Mouse (Mus musculus) adrenal gland, postnatal 36 days (tissue): ENCODE results near the gene Vps13d. TPM values are rescaled to one million over a fixed set of nuclear protein-coding genes. Genes with fewer than 3 reads are reported as not detected.
A peak's percentile ranks its signal among the peaks of the same experiment; 100 is the strongest.

ENCODE experiments used
- DNase-seq, 2 experiments: peaks; one replicate each; pipeline ENCODE4 v3.0.0; 2021; ENCODE audit warnings: mixed read lengths in 1 of 2
- total RNA-seq, 2 experiments: library from RNA; stranded (reverse); gene quantifications; 2 replicates each; pipeline ENCODE4 v1.2.3; 2021

Gene Vps13d
- total RNA-seq, 2 experiments from 2014 or later, result 59.1 to 83.2 TPM

DNA sequence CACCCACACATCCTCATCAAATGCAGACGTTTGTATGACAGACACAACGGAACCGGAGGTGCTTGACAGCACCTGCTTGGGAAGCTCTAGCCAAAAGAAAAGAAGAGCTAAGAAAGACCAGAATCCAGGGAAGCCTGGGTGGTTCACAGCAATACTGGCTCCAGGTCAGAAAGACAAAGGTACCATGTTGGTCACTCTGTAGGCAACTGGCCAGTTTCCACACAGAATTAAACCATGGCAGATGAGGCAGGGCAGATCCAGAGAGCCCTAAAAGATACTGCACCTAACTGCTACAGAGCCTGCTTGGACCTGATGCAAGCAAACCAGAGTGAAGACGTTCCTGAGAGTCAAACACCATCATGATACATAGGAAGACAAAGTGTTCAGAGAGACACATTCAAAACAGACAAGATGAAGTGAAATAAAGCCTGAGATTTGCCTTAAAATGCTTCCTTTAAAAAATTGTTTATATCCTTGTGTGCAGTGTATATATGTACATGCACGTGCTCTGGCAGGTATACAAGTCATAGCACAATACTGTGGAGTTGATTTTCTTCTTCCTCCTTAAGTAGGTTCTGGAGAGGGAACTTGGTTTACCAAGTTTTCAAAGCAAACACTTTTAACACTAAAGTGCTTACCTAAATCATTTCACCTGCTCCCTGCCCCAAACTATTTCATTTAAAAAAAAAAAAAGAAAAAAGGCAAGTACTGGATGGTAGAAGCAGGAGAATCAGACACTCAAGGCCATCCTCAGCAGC lies 44.3 kb downstream of the Vps13d start:
- DNase-seq, result no peak

DNA sequence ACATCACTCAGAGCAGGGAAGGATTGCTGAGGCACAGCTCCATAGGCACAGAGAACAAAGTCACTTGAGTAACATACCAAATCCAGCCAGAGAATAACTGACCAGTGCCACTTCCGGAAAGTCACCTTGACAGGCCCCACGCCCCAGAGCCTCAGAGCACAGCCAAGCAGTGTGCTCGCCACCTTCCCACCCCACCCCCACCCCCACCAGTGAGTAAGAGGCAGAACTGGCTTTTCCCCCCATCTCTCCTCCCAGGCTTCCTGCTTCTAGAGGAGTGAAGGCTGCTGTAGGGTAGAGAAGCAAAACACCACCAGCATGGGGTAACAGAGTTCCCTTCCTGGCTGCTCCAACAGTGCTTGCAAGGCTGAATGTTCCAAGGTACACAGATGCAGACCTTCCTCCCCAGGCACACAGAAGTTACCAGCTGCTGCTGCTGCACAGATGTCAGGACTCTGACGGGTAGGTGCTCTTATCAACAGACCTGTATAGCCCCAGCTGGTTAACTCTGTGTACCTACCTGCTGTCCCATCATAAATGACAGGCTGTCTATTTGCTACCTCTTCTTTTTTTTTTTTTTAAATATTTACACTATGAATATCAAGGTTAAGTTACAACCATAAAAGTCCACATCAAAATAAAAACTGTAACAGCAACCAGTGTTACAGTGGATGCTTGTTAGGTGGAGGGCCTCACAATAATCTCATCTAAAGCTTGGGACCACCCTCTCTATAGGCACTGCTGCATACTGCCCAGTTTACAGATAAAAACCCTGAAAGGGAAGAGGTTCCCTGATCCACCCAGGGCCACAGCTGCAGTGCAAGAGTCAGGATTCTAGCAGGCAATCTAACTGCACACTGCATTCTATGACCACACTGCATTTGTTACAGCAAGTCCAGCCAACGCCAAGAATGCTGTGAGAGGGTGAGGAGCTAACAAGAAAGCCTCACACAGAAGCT lies 47.5 kb downstream of the Vps13d start:
- no peak for DNase-seq

DNA sequence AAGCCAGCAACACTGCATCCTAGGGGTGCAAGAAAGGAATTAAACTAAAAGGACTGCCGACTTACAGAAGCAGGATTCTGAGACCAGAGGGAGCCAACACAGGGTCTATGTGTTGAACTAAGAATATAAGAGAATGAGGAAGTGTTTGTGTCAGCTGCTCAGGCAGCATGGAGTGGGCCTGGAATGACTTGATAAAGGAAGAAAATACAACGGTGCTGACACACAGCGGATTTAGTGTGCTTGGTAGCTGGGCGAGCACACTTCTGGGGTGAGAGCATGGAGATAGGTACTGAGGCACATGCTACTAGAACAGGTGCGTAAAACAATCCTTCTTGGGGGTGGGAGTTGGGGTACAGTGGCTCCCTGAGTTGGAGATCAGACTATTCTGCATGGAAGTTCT lies 51.3 kb downstream of the Vps13d start:
- no peak for DNase-seq

DNA sequence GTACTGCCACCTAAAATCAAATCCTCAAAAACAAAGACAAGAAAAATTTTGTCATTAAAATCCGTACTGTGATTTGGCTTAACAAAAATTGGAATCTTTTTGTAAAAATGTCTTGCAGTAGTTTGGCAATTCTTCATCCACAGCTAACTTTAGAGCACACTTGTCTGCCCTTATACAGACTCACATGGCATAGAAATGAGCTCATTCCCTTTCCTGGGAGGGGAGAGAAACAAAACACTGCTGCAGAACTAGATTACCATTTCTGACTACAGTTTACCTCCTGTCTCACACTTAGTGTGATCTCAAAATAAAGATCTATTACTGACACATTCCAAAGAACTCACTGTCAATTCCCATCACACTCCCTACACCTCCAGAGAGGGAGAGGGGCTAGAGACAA lies 58.1 kb downstream of the Vps13d start:
- no peak for DNase-seq

DNA sequence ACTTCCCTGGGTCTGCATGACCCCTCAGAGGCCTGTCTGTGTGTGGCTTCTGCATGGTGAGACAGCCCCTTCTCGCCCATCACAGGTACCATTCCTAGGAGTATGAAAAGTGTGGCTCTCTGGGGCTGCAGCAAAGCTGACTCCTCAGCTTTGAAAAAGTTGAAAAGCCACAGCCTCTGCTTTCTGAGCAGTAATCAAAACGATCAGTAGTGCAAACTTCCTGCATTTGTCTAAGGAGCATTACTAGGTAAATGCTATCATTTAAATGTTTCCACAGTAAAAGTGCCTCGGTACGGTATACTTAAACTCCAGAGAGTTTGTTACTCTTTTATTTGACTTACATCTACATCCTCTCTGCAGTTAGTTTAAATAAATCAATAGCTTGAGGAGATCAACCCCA lies 59.3 kb downstream of the Vps13d start:
- no peak for DNase-seq

DNA sequence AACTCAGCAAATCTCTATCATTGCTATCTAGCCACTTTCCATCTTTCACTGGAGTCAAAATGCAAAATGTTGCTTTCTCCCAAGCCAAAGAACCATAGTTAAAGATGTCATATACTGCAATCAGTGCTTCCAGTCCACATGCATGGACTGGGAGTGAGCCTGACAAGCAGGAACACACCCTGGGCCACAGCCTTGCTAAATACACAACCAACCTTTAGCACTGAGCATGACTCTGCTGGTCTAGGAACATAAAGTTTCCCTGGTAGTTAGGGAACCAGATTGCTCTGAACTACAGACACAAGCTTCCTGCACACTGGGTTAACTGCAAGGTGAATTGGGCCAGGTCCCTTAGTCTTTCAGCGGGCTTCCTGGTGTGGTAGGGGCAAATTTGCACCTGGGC lies 64.0 kb downstream of the Vps13d start:
- DNase-seq, result no peak

DNA sequence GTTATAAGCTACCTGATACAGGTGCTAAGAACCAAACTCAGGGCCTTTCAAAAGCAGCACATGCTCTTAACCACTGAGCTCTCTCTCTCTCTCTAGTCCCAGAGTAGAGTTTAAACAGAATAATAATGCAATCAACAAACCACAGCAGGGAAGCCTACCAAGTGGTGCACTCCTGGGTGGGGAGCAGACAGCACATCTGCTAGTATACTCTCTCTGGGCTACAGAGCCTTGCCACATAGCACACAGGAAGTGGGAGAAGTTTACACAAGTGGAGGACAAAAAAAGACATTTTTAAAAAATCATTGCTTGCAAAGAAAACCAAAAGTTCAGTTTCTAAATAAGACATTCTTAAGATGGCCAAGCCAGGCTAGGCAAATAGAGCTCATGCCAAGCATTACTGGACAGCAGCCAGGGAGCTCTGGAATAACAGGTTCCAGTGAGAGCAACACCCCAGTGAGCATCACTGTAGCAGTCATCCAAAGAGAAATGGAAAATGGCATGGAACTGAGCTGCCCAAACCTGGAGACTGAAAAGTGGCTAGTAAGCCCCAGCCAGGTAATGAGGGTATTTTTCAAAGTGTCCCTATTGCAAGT lies 64.8 kb downstream of the Vps13d start:
- peak; percentile 15 to 57 for DNase-seq

DNA sequence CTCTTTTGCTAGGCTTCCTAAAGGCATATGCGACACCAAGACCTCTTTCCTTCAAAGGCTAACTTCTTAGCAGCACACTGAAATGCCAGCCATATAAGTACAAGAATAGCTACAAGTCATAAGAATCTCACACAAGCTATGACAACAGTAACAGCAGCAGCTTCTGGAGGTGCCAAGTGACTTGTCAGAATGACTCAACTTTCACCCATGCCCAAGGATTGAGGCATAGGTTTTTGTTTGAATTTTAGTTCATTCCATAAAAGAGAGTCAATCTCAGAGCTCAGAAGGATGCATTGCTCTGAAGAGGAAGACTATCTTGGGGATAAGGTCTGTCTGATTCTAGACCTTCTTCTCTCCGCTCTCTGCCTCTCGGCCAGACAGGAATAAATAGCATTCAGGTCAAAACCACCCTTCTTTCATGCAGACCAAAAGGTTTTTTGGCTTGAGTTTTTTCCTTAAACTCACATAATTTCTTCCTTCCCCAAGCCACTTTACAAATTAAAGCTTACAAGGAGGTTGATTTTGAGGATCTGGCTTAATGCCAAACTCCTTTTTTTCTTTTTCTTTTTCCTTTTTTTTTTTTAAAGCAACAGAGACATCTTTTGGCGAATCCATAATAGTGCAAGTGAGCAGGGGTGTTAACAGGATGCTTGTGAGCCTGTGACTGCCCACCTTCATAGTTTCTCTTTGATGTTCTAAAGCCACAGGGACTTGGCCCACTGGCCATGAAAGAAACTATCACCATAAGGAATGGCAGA lies 69.2 kb downstream of the Vps13d start:
- DNase-seq, result no peak

DNA sequence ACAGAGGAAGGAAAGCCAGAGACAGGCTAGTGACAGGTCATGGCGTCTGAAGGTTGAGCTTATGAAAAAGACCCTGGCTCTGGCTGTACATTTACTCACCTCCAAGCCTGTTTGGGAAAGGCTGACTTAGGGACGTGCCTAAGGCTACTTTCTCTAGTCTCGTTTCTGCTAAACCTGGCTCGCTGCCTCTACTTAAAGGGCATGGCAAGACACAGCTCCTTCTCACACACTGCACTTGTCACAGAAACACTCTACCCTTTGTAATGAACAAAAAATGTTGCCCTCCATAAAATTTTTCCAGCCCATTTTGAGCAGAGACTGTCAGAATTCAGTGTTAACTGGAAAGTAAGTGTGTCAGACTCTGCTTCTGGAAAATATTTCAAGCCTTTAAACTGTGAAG lies 70.4 kb downstream of the Vps13d start:
- DNase-seq, result no peak

DNA sequence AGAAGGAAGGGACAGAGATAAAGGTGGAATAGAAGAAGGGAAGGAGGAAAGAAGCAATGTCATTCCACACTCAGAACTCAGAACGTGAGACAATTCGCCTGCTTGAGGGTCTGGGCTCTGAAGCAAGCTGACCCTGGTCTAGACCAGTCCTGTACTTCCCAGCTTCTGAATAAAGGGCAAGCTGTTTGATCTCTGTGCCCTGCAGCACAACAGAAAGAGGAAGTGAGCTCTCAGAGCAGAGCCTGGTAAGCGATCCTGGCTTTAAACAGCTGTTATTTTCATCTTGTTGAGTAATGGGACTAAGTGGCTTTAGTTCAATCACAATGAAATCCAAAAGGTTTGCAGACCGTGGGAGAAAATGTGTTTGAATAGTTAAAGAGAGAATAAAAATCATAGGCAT lies 83.2 kb downstream of the Vps13d start:
- no peak for DNase-seq

DNA sequence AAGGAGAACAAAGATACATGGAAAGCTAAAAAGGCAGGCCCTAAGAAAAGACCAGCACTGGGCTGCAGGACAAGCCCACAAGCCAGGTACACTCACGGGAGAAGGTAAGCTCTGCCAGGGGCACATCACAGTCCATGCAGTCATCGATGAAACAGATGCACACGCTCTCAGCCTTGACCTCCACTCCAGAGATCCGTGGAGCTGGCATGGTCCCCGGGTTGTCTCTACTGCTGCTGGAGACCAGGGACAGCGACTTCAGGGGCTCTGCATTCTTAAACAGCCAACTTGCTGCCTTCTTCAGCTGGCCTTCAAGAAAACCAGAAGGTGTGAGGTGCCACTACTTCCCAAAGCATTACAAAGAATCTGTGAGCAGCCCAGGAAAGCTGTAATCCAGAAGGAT lies 84.1 kb downstream of the Vps13d start:
- peak; percentile 25 to 54 for DNase-seq

DNA sequence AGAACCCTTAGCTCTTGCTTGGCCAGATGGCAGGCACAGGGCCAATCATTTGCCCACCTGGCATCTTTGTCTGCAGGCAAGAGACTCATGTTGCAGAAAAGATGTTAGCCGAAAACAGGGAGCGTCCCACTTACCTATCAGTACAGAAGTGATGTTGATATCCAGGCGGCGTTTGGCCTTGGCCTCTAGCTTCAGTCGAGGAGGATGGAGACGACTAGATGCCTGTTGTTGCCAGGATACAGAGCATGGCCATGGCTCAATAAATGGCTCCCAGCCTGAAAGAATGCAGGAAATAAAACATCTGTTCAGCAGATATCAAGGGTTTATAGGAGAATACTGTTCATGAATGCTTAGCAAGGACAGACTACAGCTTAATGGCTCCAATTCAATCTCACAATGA lies 88.0 kb downstream of the Vps13d start:
- no peak for DNase-seq

DNA sequence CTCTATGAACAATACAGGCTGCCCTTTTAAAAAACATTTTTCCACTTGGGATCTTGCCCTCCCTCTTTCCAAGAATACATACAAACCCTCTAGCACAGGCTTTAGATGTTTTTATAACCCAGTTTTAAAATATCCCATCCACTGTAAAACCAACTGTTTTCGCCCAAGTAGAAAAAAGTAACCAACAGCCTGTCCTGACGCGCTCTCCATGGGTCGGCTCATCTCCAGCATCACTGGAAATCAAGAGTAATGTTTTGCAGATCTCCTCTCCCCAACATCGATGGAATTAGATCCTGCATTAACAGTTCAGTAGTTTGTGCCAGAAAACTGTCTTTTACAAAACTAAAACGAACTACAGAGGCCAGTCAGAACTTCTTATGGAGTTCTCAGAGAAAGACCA lies 89.5 kb downstream of the Vps13d start:
- no peak for DNase-seq

DNA sequence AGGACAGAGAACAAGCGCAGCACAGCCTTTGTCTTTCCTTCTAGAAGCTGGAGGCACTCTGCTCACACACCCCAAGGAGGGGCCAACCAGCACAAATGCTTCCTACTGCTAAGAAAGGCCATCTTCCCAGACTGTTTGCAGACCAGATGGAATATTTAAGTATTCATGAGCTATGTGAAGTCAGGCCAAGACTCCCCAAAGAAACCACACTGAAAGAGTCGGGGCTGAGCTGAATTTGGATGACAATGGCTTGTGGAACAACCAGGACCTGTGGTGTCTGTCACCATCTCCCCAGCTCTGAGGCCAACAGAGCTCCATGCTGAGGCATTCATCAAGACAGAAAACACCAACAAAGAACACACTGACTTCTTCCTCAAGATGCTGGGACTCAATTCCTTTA lies 89.9 kb downstream of the Vps13d start:
- DNase-seq, result no peak

DNA sequence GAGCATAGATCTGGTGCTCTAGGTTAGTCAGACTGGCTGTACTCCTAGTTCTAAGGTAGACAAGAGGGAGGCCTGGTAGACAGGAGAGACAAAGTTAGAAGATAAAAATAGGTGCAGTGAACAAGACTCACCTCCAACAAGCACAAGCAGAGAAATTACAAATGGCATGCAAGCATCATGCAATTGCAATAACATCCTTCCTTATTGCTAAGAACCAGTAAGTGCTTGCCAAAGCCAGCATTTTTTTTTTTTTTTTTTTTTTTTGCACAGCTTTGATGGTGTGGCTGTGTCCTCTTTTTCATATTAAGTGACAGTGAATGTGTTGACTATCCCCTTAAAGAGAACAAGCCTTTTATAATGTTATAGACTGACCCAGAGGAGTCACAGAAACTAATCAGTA lies 91.2 kb downstream of the Vps13d start:
- DNase-seq, result no peak

DNA sequence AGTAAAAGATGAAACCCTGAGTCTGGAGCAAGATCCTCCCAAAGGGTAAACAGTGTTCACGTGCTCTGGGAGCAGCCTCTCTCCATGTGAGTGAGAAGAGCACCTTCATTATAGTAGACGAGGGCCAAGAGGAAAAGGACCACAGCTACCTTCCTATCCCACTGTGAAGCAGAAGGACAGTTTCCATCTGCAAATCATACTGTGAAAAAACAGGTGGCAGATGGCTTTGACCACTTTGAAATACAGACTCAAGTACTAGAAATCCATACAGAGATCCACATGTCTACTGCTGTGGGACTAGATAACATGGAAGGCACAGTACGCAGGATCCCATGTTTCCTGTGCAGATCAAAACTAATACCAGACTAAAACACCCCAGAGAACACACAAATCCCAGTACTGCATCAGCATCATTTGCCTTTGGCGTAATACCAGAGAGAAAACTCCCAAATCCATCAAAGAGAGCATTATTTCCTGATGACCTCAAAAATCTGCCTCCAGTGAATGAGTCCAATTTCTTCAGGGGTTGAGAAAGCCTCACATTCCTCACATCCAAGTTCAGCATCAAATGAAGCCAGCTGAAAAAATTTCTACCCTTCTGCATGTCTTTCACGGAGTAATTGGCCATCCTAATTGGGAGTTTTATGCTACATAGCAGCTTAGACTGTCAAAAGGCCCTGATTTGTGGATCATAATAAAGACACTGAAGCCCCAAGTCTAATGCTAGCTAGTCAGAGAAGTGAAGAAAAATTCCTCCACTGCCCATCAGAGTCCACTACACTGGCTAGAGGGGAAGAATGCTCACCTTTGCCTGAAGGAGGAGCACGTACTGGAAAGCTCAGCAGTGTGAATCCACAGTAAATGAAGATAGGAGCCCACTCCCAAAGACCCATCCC lies 92.7 kb downstream of the Vps13d start:
- DNase-seq, result no peak

DNA sequence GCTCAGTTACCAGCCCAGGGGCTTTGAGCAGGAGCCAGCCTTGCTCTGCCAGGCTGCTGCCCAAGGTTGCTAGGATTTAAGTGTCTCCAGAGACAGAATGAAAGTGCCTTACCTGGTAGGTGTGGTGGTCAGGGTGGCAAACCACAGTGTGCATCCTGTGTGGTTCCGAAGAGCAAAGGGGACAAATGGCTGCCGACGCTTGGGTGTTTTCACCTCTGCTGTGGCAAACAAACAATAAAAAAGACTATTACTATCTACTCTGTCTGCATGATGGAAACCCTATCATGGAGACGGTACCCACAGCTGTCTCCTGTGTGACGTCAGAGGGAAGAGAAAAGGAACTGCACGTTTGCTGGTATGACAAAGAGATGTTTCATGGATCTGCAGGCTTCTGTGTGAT lies 95.0 kb downstream of the Vps13d start:
- no peak for DNase-seq

DNA sequence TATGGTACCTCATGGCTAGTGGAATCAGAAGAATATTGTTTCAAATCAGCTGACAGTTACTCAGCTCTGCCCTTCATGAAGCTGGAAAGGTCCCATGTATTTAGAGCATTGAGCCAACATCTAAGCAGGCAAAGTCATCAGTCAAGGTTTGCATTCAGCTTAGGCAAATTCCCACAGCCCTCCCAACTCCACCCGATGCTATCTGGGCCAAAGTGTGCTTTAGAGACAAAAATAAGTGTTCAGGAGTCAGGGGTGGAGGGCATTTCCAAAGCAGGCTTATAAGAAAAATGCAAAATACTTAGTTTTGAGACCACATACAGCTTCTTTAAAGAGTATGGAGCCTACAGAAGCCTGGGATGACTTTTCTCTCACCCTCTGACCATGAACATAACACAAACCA lies 95.5 kb downstream of the Vps13d start:
- no peak for DNase-seq

DNA sequence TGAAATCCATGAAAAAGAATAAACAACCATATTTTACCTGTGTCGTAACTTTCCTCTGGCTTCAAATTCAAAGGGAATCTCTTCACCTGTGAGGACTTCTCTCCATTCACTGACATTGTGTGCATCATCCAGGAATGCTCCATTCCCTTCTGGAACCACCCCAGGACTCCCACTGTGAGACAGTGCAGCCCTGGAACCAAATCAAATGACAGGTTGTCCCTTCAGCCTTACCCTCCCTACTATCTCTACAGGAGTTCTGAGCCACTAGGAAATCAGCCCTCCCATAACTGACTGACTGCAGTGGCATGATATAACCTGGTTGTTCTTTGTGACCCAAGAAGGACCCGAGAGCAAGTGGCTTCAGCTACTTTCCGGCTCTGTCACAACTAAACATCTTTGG lies 96.8 kb downstream of the Vps13d start:
- DNase-seq, result no peak

DNA sequence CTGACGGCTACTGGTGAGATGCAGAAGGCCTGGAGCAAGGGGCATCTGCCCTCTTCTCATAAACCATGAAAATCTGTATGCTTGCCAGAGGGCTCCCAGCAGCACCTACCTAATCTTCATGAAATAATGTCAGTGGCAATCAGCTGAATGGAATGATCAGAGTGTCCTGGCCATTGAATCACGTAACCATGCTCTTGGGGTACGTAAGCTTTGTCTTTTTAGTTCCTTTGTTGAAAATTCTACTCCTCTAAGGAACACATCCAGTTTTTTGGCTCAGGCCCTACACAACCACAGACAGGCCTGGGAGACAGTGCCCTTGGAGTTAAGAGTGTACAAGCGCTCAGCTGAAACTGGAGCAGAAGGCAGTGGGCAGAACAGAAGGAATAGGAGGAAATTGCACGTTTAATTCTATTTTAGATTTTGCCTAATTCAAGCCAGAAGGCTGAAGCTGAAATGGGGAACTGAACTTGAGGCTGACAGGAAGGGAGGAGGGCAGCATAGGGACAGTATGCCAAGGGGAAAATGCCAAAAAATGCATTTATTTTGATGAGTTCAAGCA lies 98.2 kb downstream of the Vps13d start:
- no peak for DNase-seq

DNA sequence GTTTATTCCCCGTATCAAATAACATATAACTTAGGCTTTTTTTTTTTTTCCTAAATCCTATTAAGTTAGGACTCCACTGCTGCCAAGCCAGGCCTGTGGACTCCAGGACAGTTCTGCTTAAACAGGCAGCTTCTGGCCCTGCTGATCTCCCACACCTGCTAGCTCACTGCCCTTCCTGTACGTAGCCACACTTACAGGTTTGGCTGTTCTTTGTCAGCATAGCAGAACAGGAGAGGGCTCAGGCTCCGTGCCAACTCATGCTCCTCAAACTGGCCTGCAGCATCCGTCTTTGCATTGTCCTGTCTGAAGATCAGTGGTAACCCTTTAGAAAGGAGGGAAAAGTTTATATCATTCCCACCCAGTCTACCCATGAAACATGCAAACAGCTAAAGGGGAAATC lies 108.3 kb downstream of the Vps13d start:
- DNase-seq, result no peak
